Mouse (Mus musculus) olfactory bulb, adult 2 months (tissue): ENCODE results near the gene 1700086D15Rik.

Source experiments
- CTCF ChIP-seq: fragments of 200-500 bp; IDR thresholded peaks from 2 replicates; pipeline ENCODE4 v1.5.1; 2012; ENCODE audit warnings: low read depth, mild to moderate bottlenecking, low read length, moderate library complexity; ENCODE audit not compliant: insufficient read depth
- POLR2A ChIP-seq: fragments of 200-500 bp; IDR thresholded peaks from 2 replicates; pipeline ENCODE4 v1.6.1; 2012; ENCODE audit warnings: mild to moderate bottlenecking, low read depth, low read length, moderate library complexity; ENCODE audit not compliant: insufficient read depth

GRCm38 (mm10) chr11:65158658-65158990 lies 1.1 kb downstream of the 1700086D15Rik start:
- TF ChIP-seq POLR2A (no peak), CTCF (no peak)
